31 mouse cellular contexts compared by ENCODE assay signal in genomic region chr2:133480870-133481269, GRCm38 (mm10).
A peak's percentile ranks its signal among the peaks of the same experiment; 100 is the strongest.
DNase-seq lines count a peak whose midpoint lies in the region; ATAC-seq and TF ChIP-seq lines count a peak whose summit lies in the region.
"Had no signal": no experiment of that assay in that cellular context is flagged by ENCODE, and none has a peak within 500 bp of the region (broad histone marks: within the 10 kb centered on the region; RNA-seq: fewer than 3 reads in every experiment).

No protein-coding gene starts in this region.

- H3K4me3 ChIP-seq in liver, embryonic 13.5 days (replicated peaks) = no peak overlapping the region
- H3K4me3 ChIP-seq in liver, embryonic 11.5 days (ENCODE audit: low read depth, low read length) = no peak overlapping the region
- H3K4me3 ChIP-seq in intestine, postnatal 0 days (ENCODE audit: low read depth, low read length) = no peak overlapping the region
- no peak overlapping the region for H3K4me3 ChIP-seq in forebrain, embryonic 14.5 days (ENCODE audit: low read depth, low read length)
- H3K4me3 ChIP-seq: erythroblast, embryonic 14.5 days; heart, adult 2 months; heart, embryonic 13.5 days; limb, embryonic 13.5 days; megakaryocyte, embryonic 14.5 days; midbrain, embryonic 12.5 days; myocyte; neural tube, embryonic 12.5 days; stomach, embryonic 15.5 days had no signal

- ATAC-seq in liver, embryonic 13.5 days (ENCODE audit: low read depth) = peak; percentile 10; the same call in 1 of the 2 replicates
- no peak for ATAC-seq in liver, embryonic 11.5 days (replicated peaks; ENCODE audit: low FRiP score)
- ATAC-seq in intestine, postnatal 0 days = peak; percentile 98
- ATAC-seq in megakaryocyte, adult 5-6 weeks (ENCODE audit: poor library complexity, severe bottlenecking) = 0 out of 2 replicates have a peak, but pooled peaks have one; percentile 17
- no peak for ATAC-seq in forebrain, embryonic 14.5 days
- ATAC-seq: forebrain, postnatal 0 days; inflammation-experienced regulatory T-cells, adult 6 months had no signal

- no peaks in the 10 kb centered on the region for H3K9me3 ChIP-seq in liver, embryonic 13.5 days (replicated peaks)
- H3K9me3 ChIP-seq in liver, embryonic 11.5 days (ENCODE audit: control insufficient read depth, low read length) = no peaks in the 10 kb centered on the region
- H3K9me3 ChIP-seq in intestine, postnatal 0 days (ENCODE audit: control insufficient read depth) = no peaks in the 10 kb centered on the region
- no peaks in the 10 kb centered on the region for H3K9me3 ChIP-seq in forebrain, embryonic 14.5 days (replicated peaks; ENCODE audit: control insufficient read depth, low read length)
- H3K9me3 ChIP-seq: heart, embryonic 13.5 days; limb, embryonic 13.5 days; megakaryocyte, embryonic 14.5 days; midbrain, embryonic 12.5 days; neural tube, embryonic 12.5 days; stomach, embryonic 15.5 days had no signal

- no peak overlapping the region for H3K9ac ChIP-seq in liver, embryonic 13.5 days
- H3K9ac ChIP-seq in liver, embryonic 11.5 days (ENCODE audit: low read depth, low read length) = no peak overlapping the region
- no peak overlapping the region for H3K9ac ChIP-seq in intestine, postnatal 0 days (ENCODE audit: low read depth, low read length)
- no peak overlapping the region for H3K9ac ChIP-seq in forebrain, embryonic 14.5 days (ENCODE audit: low read length)
- H3K9ac ChIP-seq: forebrain, postnatal 0 days; heart, embryonic 13.5 days; hindbrain, embryonic 14.5 days; limb, embryonic 13.5 days; lung, embryonic 14.5 days; midbrain, embryonic 12.5 days; neural tube, embryonic 12.5 days; stomach, embryonic 15.5 days had no signal

- DNase-seq in liver, embryonic 13.5 days = no peak
- DNase-seq in liver, embryonic 11.5 days (ENCODE audit: low spot score) = no peak
- DNase-seq in yolk sac, embryonic 10.5 days (ENCODE audit: low spot score) = peak; percentile 27
- DNase-seq in retina, postnatal 1 day = no peak
- no peak for DNase-seq in thymus, postnatal 36 days
- no peak for DNase-seq in forebrain, embryonic 14.5 days (ENCODE audit: low spot score)
- DNase-seq: adrenal gland, adult 8-10 months; forebrain, postnatal 0 days; gastrocnemius, postnatal 36 days; heart, adult 2 months; heart, postnatal 10 days; kidney, adult 8-10 months; kidney, postnatal 4 days; lung, postnatal 14 days; thymus, adult 2 months; thymus, postnatal 4 days had no signal

- WGBS in liver, embryonic 13.5 days (ENCODE audit: insufficient replicate concordance) = 33% methylated on average over 3 of the region's 3 CpGs
- 57% methylated on average over 3 of the region's 3 CpGs for whole genome bisulfite sequencing in liver, embryonic 11.5 days
- WGBS in intestine, postnatal 0 days = 41% methylated on average over 3 of the region's 3 CpGs
- WGBS in forebrain, embryonic 14.5 days = 82% methylated on average over 3 of the region's 3 CpGs

- H3K4me1 ChIP-seq in liver, embryonic 13.5 days (replicated peaks) = peaks cover 9% of the 10 kb centered on the region
- H3K4me1 ChIP-seq in liver, embryonic 11.5 days (replicated peaks; ENCODE audit: control insufficient read depth, insufficient read depth, low read length) = no peaks in the 10 kb centered on the region
- 0 out of 2 replicates have a peak, but pooled peaks cover 3% of the 10 kb centered on the region for H3K4me1 ChIP-seq in intestine, postnatal 0 days (replicated peaks; ENCODE audit: control insufficient read depth, insufficient read depth, low read length)
- no peaks in the 10 kb centered on the region for H3K4me1 ChIP-seq in forebrain, embryonic 14.5 days (ENCODE audit: control insufficient read depth, insufficient read depth, low read length)
- H3K4me1 ChIP-seq: heart, embryonic 13.5 days; midbrain, embryonic 12.5 days; neural tube, embryonic 12.5 days; stomach, embryonic 15.5 days had no signal

- H3K27me3 ChIP-seq in liver, embryonic 13.5 days = no peaks in the 10 kb centered on the region
- H3K27me3 ChIP-seq in liver, embryonic 11.5 days (replicated peaks; ENCODE audit: control insufficient read depth, insufficient read depth, low read length) = no peaks in the 10 kb centered on the region
- no peaks in the 10 kb centered on the region for H3K27me3 ChIP-seq in intestine, postnatal 0 days (replicated peaks; ENCODE audit: control insufficient read depth, insufficient read depth, low read length)
- H3K27me3 ChIP-seq in forebrain, embryonic 14.5 days (replicated peaks; ENCODE audit: control insufficient read depth, insufficient read depth, low read length) = no peaks in the 10 kb centered on the region
- H3K27me3 ChIP-seq: heart, embryonic 13.5 days; limb, embryonic 13.5 days; megakaryocyte, embryonic 14.5 days; midbrain, embryonic 12.5 days; neural tube, embryonic 12.5 days; stomach, embryonic 15.5 days had no signal

- H3K4me2 ChIP-seq in liver, embryonic 13.5 days = no peak overlapping the region
- H3K4me2 ChIP-seq in liver, embryonic 11.5 days = no peak overlapping the region
- H3K4me2 ChIP-seq in intestine, postnatal 0 days (replicated peaks; ENCODE audit: low read depth) = 0 out of 2 replicates have a peak overlapping the region, but pooled peaks have one; percentile 21
- H3K4me2 ChIP-seq in forebrain, embryonic 14.5 days (ENCODE audit: low read length) = no peak overlapping the region
- H3K4me2 ChIP-seq: heart, embryonic 13.5 days; hindbrain, embryonic 14.5 days; limb, embryonic 13.5 days; lung, embryonic 14.5 days; midbrain, embryonic 12.5 days; neural tube, embryonic 12.5 days; stomach, embryonic 15.5 days had no signal

- no peaks in the 10 kb centered on the region for H3K36me3 ChIP-seq in liver, embryonic 13.5 days
- H3K36me3 ChIP-seq in liver, embryonic 11.5 days (ENCODE audit: control insufficient read depth, insufficient read depth, low read length) = no peaks in the 10 kb centered on the region
- no peaks in the 10 kb centered on the region for H3K36me3 ChIP-seq in intestine, postnatal 0 days (ENCODE audit: control insufficient read depth, insufficient read depth)
- H3K36me3 ChIP-seq in forebrain, embryonic 14.5 days (ENCODE audit: control insufficient read depth, insufficient read depth, low read length) = no peaks in the 10 kb centered on the region
- H3K36me3 ChIP-seq: G1E; heart, embryonic 13.5 days; limb, embryonic 13.5 days; midbrain, embryonic 12.5 days; neural tube, embryonic 12.5 days; stomach, embryonic 15.5 days had no signal

- no peak for TF ChIP-seq CTCF in intestine, postnatal 0 days (IDR thresholded peaks at IDR 0.05; ENCODE audit: low read depth)

- H3K27ac ChIP-seq in liver, embryonic 13.5 days = no peak overlapping the region
- no peak overlapping the region for H3K27ac ChIP-seq in liver, embryonic 11.5 days (ENCODE audit: low read depth, low read length)
- H3K27ac ChIP-seq in intestine, postnatal 0 days (ENCODE audit: low read depth, low read length) = peak overlapping the region; percentile 75
- no peak overlapping the region for H3K27ac ChIP-seq in forebrain, embryonic 14.5 days (ENCODE audit: low read depth, low read length)
- H3K27ac ChIP-seq: heart, adult 2 months; heart, embryonic 13.5 days; hindbrain, embryonic 14.5 days; kidney, postnatal 0 days; limb, embryonic 13.5 days; midbrain, embryonic 12.5 days; neural tube, embryonic 12.5 days; stomach, embryonic 15.5 days had no signal

Comparison
In these comparisons a context has a peak if more than half of its experiments do, and no peak if none do; other contexts are left out.
1. ATAC-seq: peak in liver, embryonic 13.5 days (single experiment), intestine, postnatal 0 days (single experiment) and megakaryocyte, adult 5-6 weeks (single experiment); none in liver, embryonic 11.5 days (single experiment) and forebrain, embryonic 14.5 days (single experiment).